ENCODE assay signal across 12 mouse cellular contexts in the genomic region with DNA sequence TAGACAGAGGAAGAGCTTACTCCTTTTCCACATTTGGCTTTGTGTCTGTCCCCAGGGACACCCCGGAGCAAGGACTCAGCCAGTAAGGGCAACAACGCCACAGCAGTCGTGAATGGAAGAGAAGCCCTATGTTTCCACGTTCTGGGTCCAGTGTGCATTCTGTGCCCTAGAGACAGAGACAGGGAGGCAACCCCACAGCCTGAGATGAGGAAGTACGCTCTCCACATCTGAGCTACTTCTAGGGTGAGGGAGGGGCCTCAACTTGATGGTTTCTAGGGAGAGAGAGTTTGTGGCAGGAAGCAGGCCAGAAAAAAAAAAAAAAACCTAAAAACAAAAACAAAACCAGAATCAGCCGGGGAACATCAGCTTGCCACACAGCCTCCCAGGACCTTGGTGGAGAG.
DNase-seq lines count a peak whose midpoint lies in the region; ATAC-seq lines count a peak whose summit lies in the region.
"Had no signal": no experiment of that assay in that cellular context is flagged by ENCODE, and none has a peak within 500 bp of the region (broad histone marks: within the 10 kb centered on the region; RNA-seq: fewer than 3 reads in every experiment).

No protein-coding gene starts in this region.

- 0 out of 2 replicates have a peak overlapping the region, but pooled peaks have one; percentile 13 for H3K27ac ChIP-seq in intestine, embryonic 15.5 days
- H3K27ac ChIP-seq in intestine, embryonic 16.5 days (ENCODE audit: low read length), result no peak overlapping the region
- no peak overlapping the region for H3K27ac ChIP-seq in hindbrain, embryonic 13.5 days
- H3K27ac ChIP-seq: liver, embryonic 15.5 days; stomach, postnatal 0 days had no signal

- no peak overlapping the region for H3K4me2 ChIP-seq in intestine, embryonic 15.5 days (replicated peaks)
- H3K4me2 ChIP-seq in intestine, embryonic 16.5 days (ENCODE audit: low read depth, low read length), result no peak overlapping the region
- no peak overlapping the region for H3K4me2 ChIP-seq in hindbrain, embryonic 13.5 days
- H3K4me2 ChIP-seq: liver, embryonic 15.5 days had no signal

- no peaks in the 10 kb centered on the region for H3K9me3 ChIP-seq in intestine, embryonic 15.5 days
- no peaks in the 10 kb centered on the region for H3K9me3 ChIP-seq in intestine, embryonic 16.5 days (ENCODE audit: control insufficient read depth, low read length)
- H3K9me3 ChIP-seq in hindbrain, embryonic 13.5 days, result no peaks in the 10 kb centered on the region
- H3K9me3 ChIP-seq: liver, embryonic 15.5 days had no signal

- DNase-seq in spleen, postnatal 36 days (ENCODE audit: low spot score in 2 of 2), result peak; percentile 79 to 85
- no peak for DNase-seq in gastrocnemius, postnatal 25 days
- DNase-seq in testis, postnatal 10 days (ENCODE audit: low spot score), result no peak
- DNase-seq: gastrocnemius, postnatal 14 days; layer of hippocampus, adult 9-11 months had no signal

- no peak overlapping the region for H3K4me3 ChIP-seq in intestine, embryonic 15.5 days (replicated peaks)
- H3K4me3 ChIP-seq in intestine, embryonic 16.5 days (ENCODE audit: low read length), result no peak overlapping the region
- H3K4me3 ChIP-seq in hindbrain, embryonic 13.5 days, result no peak overlapping the region
- H3K4me3 ChIP-seq: liver, embryonic 15.5 days had no signal

- WGBS in intestine, embryonic 15.5 days, result 49% methylated on average over 6 of the region's 6 CpGs
- 57% methylated on average over 6 of the region's 6 CpGs for WGBS in intestine, embryonic 16.5 days
- 30% methylated on average over 6 of the region's 6 CpGs for WGBS in hindbrain, embryonic 13.5 days

- no peaks in the 10 kb centered on the region for H3K36me3 ChIP-seq in intestine, embryonic 15.5 days
- H3K36me3 ChIP-seq in intestine, embryonic 16.5 days (ENCODE audit: control insufficient read depth, insufficient read depth, low read length), result no peaks in the 10 kb centered on the region
- no peaks in the 10 kb centered on the region for H3K36me3 ChIP-seq in hindbrain, embryonic 13.5 days
- H3K36me3 ChIP-seq: liver, embryonic 15.5 days had no signal

- no peaks in the 10 kb centered on the region for H3K27me3 ChIP-seq in intestine, embryonic 15.5 days (replicated peaks)
- no peaks in the 10 kb centered on the region for H3K27me3 ChIP-seq in intestine, embryonic 16.5 days (replicated peaks; ENCODE audit: control insufficient read depth, insufficient read depth, low read length)
- peaks cover 22% of the 10 kb centered on the region; the same call in 1 of the 2 replicates for H3K27me3 ChIP-seq in hindbrain, embryonic 13.5 days

- ATAC-seq in intestine, embryonic 15.5 days, result no peak
- no peak for ATAC-seq in intestine, embryonic 16.5 days
- ATAC-seq in CD4-positive, CD25-positive, alpha-beta regulatory T cell, adult 4 months, result peak; percentile 72
- peak; percentile 86 to 91 for ATAC-seq in hematopoietic stem cell, adult 5-6 weeks (replicated peaks in 1 of 2; ENCODE audit: insufficient read depth in 1 of 2, low FRiP score in 2 of 2, low TSS enrichment in 1 of 2, low read depth in 1 of 2, poor library complexity in 2 of 2, severe bottlenecking in 2 of 2)
- ATAC-seq in hindbrain, embryonic 13.5 days (ENCODE audit: low FRiP score), result no peak

- peaks cover 8% of the 10 kb centered on the region; the same call in 1 of the 2 replicates for H3K4me1 ChIP-seq in intestine, embryonic 15.5 days (replicated peaks)
- H3K4me1 ChIP-seq in intestine, embryonic 16.5 days (ENCODE audit: control insufficient read depth, insufficient read depth, low read length), result peaks cover 8% of the 10 kb centered on the region; the same call in 1 of the 2 replicates
- peaks cover 25% of the 10 kb centered on the region for H3K4me1 ChIP-seq in hindbrain, embryonic 13.5 days (replicated peaks)
- H3K4me1 ChIP-seq: liver, embryonic 15.5 days had no signal

- no peak overlapping the region for H3K9ac ChIP-seq in intestine, embryonic 15.5 days
- H3K9ac ChIP-seq in intestine, embryonic 16.5 days (ENCODE audit: low read depth, low read length), result no peak overlapping the region
- no peak overlapping the region for H3K9ac ChIP-seq in hindbrain, embryonic 13.5 days
- H3K9ac ChIP-seq: liver, embryonic 15.5 days had no signal

Comparison
In these comparisons a context has a peak if more than half of its experiments do, and no peak if none do; other contexts are left out.
1. ATAC-seq: peak in CD4-positive, CD25-positive, alpha-beta regulatory T cell, adult 4 months (single experiment) and hematopoietic stem cell, adult 5-6 weeks (2 of 2); none in intestine, embryonic 15.5 days (single experiment), intestine, embryonic 16.5 days (single experiment) and hindbrain, embryonic 13.5 days (single experiment).
2. DNase-seq: peak in spleen, postnatal 36 days (2 of 2); none in gastrocnemius, postnatal 25 days (single experiment) and testis, postnatal 10 days (single experiment).